Mouse (Mus musculus): ENCODE results near the gene Pnrc1.

GRCm38 (mm10) chr4:33250867-33251266, 39.1 kb downstream of the Pnrc1 start:
- TF ChIP-seq GATA1 (IDR thresholded peaks at IDR 0.05; ENCODE audit: low read depth, low read length) (no peak), CTCF (IDR thresholded peaks at IDR 0.05 in 2 of 3, conservative IDR thresholded peaks at IDR 0.05 in 1 of 3; ENCODE audit: control insufficient read depth in 1 of 3, insufficient read depth in 1 of 3, low read depth in 2 of 3, low read length in 3 of 3, poor library complexity in 1 of 3, severe bottlenecking in 1 of 3) (no peak), POLR2A (IDR thresholded peaks at IDR 0.05; ENCODE audit: control insufficient read depth in 1 of 2, insufficient read depth in 1 of 2, low read depth in 1 of 2, low read length in 2 of 2, poor library complexity in 1 of 2) (no peak), CHD2 (IDR thresholded peaks at IDR 0.05; ENCODE audit: low read length) (no peak), MXI1 (IDR thresholded peaks at IDR 0.05; ENCODE audit: low read depth, low read length) (no peak), SIN3A (IDR thresholded peaks at IDR 0.05; ENCODE audit: low read length) (no peak), USF1 (IDR thresholded peaks at IDR 0.05; ENCODE audit: low read depth, low read length) (no peak), MEF2A (IDR thresholded peaks at IDR 0.05; ENCODE audit: extremely low read depth, insufficient replicate concordance, low read depth, low read length, poor library complexity, severe bottlenecking) (no peak), NELFE (IDR thresholded peaks at IDR 0.05; ENCODE audit: low read depth, low read length) (no peak)

All from MEL (cell line).